Mouse (Mus musculus) liver, adult 2 months (tissue): ENCODE measurements around the gene Ccdc87.

Source experiments
- CTCF ChIP-seq: fragments of 200-500 bp; IDR thresholded peaks from 2 replicates; pipeline ENCODE4 v1.5.1; 2011; ENCODE audit warnings: low read depth, low read length, control low read depth
- POLR2A ChIP-seq: fragments of 200-500 bp; IDR thresholded peaks from 2 replicates; pipeline ENCODE4 v1.6.1; 2011; ENCODE audit warnings: low read length, control low read depth; ENCODE audit not compliant: insufficient read depth; ENCODE audit errors: extremely low read depth

DNA sequence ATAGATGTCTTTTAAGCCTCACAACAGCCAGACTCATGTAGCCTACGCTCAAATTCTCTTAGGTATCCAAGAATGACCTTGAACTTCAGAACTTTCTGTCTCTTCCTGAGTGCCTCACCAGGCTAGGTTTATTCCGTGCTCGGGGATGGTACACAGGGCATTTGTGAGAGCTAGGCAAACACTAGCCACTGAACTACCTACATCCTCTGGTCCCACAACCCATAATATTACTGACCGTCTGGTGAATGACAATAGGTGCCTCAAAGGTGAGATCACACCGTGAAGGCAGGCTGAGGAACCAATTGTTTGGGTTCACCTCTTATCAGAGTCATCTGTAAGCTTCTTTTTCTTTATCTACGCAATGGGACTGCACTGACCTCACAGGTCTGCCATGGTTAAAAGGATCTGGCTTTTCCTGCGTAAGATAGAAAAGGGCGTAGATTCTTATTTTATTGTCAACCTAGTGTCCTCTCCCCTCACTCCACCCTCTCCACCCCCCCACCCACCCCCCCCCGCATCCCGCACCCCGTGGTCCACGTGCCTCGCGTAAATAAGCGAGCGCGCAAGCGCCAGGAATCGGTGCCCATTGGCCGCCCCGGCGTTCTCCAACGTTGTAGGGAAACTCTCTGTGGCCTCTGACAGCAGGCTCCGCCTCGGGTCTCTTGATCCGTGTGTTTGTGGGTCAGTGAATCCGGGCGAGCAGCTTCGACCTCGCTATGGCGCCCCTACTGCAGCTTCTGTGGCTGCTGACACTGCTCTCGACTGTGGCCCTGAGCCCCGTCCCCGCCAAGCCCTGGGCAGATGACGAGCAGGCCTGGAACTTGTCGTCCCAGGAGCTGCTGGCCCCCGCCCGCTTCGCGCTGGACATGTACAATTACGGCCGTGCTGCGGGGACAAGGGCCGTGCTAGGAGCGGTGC lies 15.6 kb downstream of the Ccdc87 start, which contains the start of gene Ctsf:
- TF ChIP-seq POLR2A (0 out of 2 replicates have a peak, but pooled peaks have one; percentile 68), CTCF (peak; percentile 21; the same call in 1 of the 2 replicates)
